Comparison of ENCODE assay signal across 32 mouse cellular contexts in the genomic region with DNA sequence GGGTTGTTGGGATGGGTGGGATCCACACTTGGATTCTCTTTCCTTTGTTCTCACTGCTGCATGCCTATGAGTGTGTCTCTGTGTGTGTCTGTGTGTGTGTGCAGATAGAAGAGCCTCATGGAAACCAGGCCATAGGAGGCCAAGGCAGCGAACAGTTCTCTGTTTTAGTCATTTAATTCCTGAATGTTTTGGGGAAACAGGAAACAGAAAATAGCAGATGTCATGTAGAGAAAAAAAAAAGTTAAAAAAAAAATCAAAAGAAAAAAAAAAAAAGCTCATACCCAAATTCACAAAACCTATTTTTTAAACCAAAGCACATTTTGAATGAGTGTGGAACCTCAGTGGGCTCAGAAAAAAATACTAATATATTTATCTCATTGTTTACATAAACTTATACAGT. TPM values are rescaled to one million over a fixed set of nuclear protein-coding genes. Genes with fewer than 3 reads are reported as not detected.
"Had no signal": no experiment of that assay in that cellular context is flagged by ENCODE, and none has a peak within 500 bp of the region (broad histone marks: within the 10 kb centered on the region; RNA-seq: fewer than 3 reads in every experiment).

No protein-coding gene starts in this region.

- H3K9ac ChIP-seq: limb, embryonic 12.5 days; limb, embryonic 13.5 days; limb, embryonic 15.5 days; liver, embryonic 12.5 days; liver, embryonic 13.5 days; liver, embryonic 14.5 days; liver, embryonic 15.5 days; liver, postnatal 0 days; lung, embryonic 14.5 days; lung, embryonic 15.5 days; midbrain, embryonic 12.5 days; midbrain, embryonic 13.5 days; midbrain, embryonic 15.5 days; neural tube, embryonic 12.5 days had no signal

- H3K4me2 ChIP-seq: limb, embryonic 12.5 days; limb, embryonic 13.5 days; limb, embryonic 15.5 days; liver, embryonic 12.5 days; liver, embryonic 13.5 days; liver, embryonic 15.5 days; lung, embryonic 14.5 days; lung, embryonic 15.5 days; midbrain, embryonic 11.5 days; midbrain, embryonic 12.5 days; midbrain, embryonic 13.5 days; midbrain, embryonic 15.5 days; neural tube, embryonic 12.5 days had no signal

- DNase-seq: left cerebral cortex, postnatal 4 days; liver; liver, embryonic 13.5 days; liver, postnatal 0 days; lung, adult 18-20 months; lung, adult 2 months; lung, embryonic 14.5 days; lung, postnatal 10 days; lung, postnatal 14 days; lung, postnatal 36 days; lung, postnatal 4 days; midbrain, embryonic 14.5 days had no signal

- H3K4me1 ChIP-seq: limb, embryonic 10.5 days; limb, embryonic 12.5 days; lung, embryonic 15.5 days; midbrain, embryonic 15.5 days; neural tube, embryonic 12.5 days had no signal

- H3K4me3 ChIP-seq: limb, embryonic 10.5 days; limb, embryonic 12.5 days; limb, embryonic 13.5 days; limb, embryonic 15.5 days; liver, embryonic 12.5 days; liver, embryonic 13.5 days; liver, embryonic 15.5 days; lung, embryonic 15.5 days; megakaryocyte, embryonic 14.5 days; midbrain, embryonic 10.5 days; midbrain, embryonic 12.5 days; midbrain, embryonic 13.5 days; midbrain, embryonic 15.5 days; myocyte; neural tube, embryonic 12.5 days had no signal

- H3K27ac ChIP-seq: limb, embryonic 10.5 days; limb, embryonic 12.5 days; limb, embryonic 13.5 days; liver, embryonic 12.5 days; liver, embryonic 13.5 days; liver, embryonic 14.5 days; liver, embryonic 15.5 days; lung, embryonic 15.5 days; macrophage; midbrain, embryonic 10.5 days; midbrain, embryonic 12.5 days; midbrain, embryonic 13.5 days; midbrain, embryonic 15.5 days; neural tube, embryonic 12.5 days had no signal

- H3K9me3 ChIP-seq: limb, embryonic 10.5 days; limb, embryonic 12.5 days; limb, embryonic 13.5 days; limb, embryonic 15.5 days; liver, embryonic 12.5 days; liver, embryonic 13.5 days; liver, embryonic 15.5 days; lung, embryonic 15.5 days; megakaryocyte, embryonic 14.5 days; midbrain, embryonic 10.5 days; midbrain, embryonic 12.5 days; midbrain, embryonic 13.5 days; midbrain, embryonic 15.5 days; neural tube, embryonic 12.5 days had no signal

- H3K27me3 ChIP-seq: limb, embryonic 12.5 days; limb, embryonic 13.5 days; limb, embryonic 15.5 days; liver, embryonic 12.5 days; liver, embryonic 13.5 days; liver, embryonic 15.5 days; lung, embryonic 15.5 days; midbrain, embryonic 12.5 days; midbrain, embryonic 13.5 days; midbrain, embryonic 15.5 days; neural tube, embryonic 12.5 days had no signal

- ATAC-seq: liver, embryonic 12.5 days; liver, postnatal 0 days; lung, postnatal 0 days; midbrain, embryonic 13.5 days; midbrain, embryonic 15.5 days; midbrain, embryonic 16.5 days had no signal

RNA-seq across cellular contexts. Expression of gene Rimbp3, which starts 52.9 kb away (rescaled TPM):
- total RNA-seq: liver, adult 2 months had no signal
- polyA plus RNA-seq: liver, adult 2 months; liver, postnatal 0 days; lung, postnatal 0 days; macrophage had no signal
